Mouse (Mus musculus) megakaryocyte, embryonic 14.5 days (primary cell): Measurements from ENCODE around the gene Smap1. TPM values are rescaled to one million over a fixed set of nuclear protein-coding genes. Genes with fewer than 3 reads are reported as not detected.

Source experiments
- H3K27me3 ChIP-seq: replicated peaks from 2 replicates; pipeline ENCODE3; 2012; ENCODE audit warnings: inconsistent platforms
- H3K36me3 ChIP-seq: replicated peaks from 2 replicates; pipeline ENCODE3; 2012; ENCODE audit warnings: low read length, inconsistent platforms, mixed read lengths
- H3K4me1 ChIP-seq: 2 replicates; pipeline ENCODE4 v1.6.1; 2012; ENCODE audit warnings: inconsistent platforms
- H3K4me3 ChIP-seq: replicated peaks from 2 replicates; pipeline ENCODE3; 2012; ENCODE audit warnings: moderate library complexity, mild to moderate bottlenecking, inconsistent platforms
- H3K9me3 ChIP-seq: 2 replicates; pipeline ENCODE4 v1.6.1; 2012; ENCODE audit warnings: inconsistent platforms
- FLI1 ChIP-seq: IDR thresholded peaks from 2 replicates; pipeline ENCODE4 v1.6.1; 2012; ENCODE audit warnings: low read length, inconsistent platforms, mixed read lengths
- GATA1 ChIP-seq: IDR thresholded peaks from 3 replicates; pipeline ENCODE4 v1.6.1; 2012; ENCODE audit warnings: mixed read lengths, low read length, inconsistent platforms, borderline replicate concordance
- polyA plus RNA-seq: library from polyadenylated mRNA; stranded (reverse); fragments of >175 nt; gene quantifications from 2 replicates; pipeline ENCODE4 v1.2.3, GENCODE M21; 2012; ENCODE audit warnings: low replicate concordance; ENCODE audit not compliant: insufficient read depth

The Smap1 gene
- polyA plus RNA-seq, 1 experiment = 31.9 TPM

DNA sequence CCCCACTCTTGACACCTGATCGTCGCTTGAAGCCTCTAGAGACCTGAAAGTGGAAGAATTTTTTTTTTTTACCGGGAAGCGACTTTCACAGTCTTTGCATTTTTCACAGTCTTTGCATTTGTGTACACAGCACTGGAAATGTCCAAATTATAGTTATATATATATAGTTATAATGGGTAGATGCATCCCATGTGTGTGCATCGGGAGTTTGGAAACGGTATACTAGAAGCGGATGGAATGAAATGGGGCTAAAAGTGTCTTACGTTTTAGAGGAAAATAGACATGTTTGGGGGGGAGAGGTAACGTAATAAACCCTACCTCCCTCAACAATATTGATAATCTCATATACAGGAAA, 390 bp upstream of the Smap1 start:
- TF ChIP-seq GATA1 = no peak
- TF ChIP-seq FLI1 = no peak
- H3K4me3 ChIP-seq = peak overlapping the region; percentile 99

GRCm38 (mm10) chr1:23920275-23920674, 1.8 kb downstream of the Smap1 start:
- H3K4me3 ChIP-seq = peak overlapping the region; percentile 99
- TF ChIP-seq FLI1 (no peak), GATA1 (no peak)
- no peaks in the 10 kb centered on the region for H3K27me3 ChIP-seq
- peaks cover 6% of the 10 kb centered on the region for H3K36me3 ChIP-seq
- peaks cover 72% of the 10 kb centered on the region for H3K4me1 ChIP-seq
- H3K9me3 ChIP-seq = peaks cover 5% of the 10 kb centered on the region

More for the DNA sequence above, 390 bp upstream of the Smap1 start:
- Histone ChIP-seq H3K9me3 (peaks cover 26% of the 10 kb centered on the region), H3K4me1 (peaks cover 50% of the 10 kb centered on the region), H3K36me3 (peaks cover 18% of the 10 kb centered on the region), H3K27me3 (no peaks in the 10 kb centered on the region)

DNA sequence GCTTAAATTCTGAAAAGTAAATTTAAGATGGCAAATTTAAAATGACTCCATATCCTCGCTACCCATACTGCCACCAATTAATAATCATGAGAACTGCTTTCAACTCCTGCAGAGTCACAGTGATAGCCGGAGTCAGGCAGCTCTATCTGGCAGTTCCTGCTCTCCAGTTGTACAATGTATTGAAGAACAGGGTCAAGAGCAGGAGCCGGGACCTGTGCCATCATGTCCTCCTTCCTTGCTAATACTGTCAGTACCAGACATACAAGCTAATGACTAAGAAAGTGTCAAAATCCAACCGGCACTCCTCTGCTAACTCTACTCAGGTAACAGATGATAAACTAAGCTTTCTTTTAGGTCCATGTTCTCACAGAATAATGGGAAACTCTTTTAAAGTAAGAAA, 3.0 kb downstream of the Smap1 start:
- TF ChIP-seq FLI1 = no peak
- TF ChIP-seq GATA1 = no peak
- H3K9me3 ChIP-seq = no peaks in the 10 kb centered on the region
- H3K27me3 ChIP-seq = no peaks in the 10 kb centered on the region
- H3K4me3 ChIP-seq = peak overlapping the region; percentile 84
- H3K4me1 ChIP-seq = peaks cover 79% of the 10 kb centered on the region
- peaks cover 3% of the 10 kb centered on the region for H3K36me3 ChIP-seq

DNA sequence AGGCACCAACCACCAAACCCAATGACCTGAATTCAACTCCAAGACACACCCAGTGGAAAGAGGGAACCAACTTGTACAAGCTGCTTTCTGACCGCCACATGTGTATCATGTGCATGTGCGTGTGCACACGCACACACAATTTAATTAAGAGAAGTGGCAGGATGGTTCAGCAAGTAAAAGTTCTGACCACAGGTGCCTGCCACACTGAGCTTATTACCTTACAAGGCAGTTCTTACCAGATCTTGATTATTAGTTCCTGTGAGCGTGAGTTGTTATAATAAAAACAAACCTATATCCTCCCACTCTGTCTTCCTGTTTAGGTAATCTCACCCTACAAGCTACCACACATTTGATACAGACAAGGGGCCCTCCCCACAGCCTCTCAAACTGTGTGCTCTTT, 6.6 kb downstream of the Smap1 start:
- no peak for TF ChIP-seq GATA1
- TF ChIP-seq FLI1 = no peak

DNA sequence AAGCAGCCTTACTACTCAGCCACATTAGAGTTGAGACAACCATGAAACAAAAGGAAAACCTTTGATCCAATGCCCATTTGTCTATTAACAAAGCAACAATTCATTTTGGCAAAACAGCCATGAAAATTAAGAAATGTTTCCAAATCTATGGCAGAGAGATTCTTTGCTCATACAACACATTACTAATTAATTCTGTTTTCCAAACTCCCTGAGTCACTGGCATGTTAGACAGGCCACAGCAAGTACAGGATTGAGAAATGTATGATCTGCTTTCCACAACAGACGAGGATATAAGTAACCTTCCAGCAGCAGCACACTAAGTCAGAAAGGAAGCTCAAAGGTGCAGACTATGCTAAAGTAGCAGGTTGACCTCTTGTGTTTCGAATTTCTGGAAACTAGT, 9.1 kb downstream of the Smap1 start:
- H3K27me3 ChIP-seq = no peaks in the 10 kb centered on the region
- H3K4me3 ChIP-seq = no peak overlapping the region
- TF ChIP-seq GATA1 (no peak), FLI1 (no peak)
- peaks cover 13% of the 10 kb centered on the region for H3K36me3 ChIP-seq
- H3K4me1 ChIP-seq = peaks cover 85% of the 10 kb centered on the region
- no peaks in the 10 kb centered on the region for H3K9me3 ChIP-seq

More for the DNA sequence above, 6.6 kb downstream of the Smap1 start:
- Histone ChIP-seq H3K36me3 (peaks cover 6% of the 10 kb centered on the region), H3K4me3 (peak overlapping the region; percentile 73), H3K4me1 (peaks cover 94% of the 10 kb centered on the region), H3K9me3 (no peaks in the 10 kb centered on the region), H3K27me3 (no peaks in the 10 kb centered on the region)

- Histone ChIP-seq H3K4me1 (peaks cover 54% of the 10 kb centered on the region), H3K27me3 (no peaks in the 10 kb centered on the region), H3K36me3 (peaks cover 18% of the 10 kb centered on the region), H3K4me3 (no peak overlapping the region), H3K9me3 (no peaks in the 10 kb centered on the region)
- TF ChIP-seq GATA1 (no peak), FLI1 (no peak)
These were observed 16.0 kb downstream of the Smap1 start for GRCm38 (mm10) chr1:23906082-23906481.

- H3K9me3 ChIP-seq = no peaks in the 10 kb centered on the region
- H3K36me3 ChIP-seq = peaks cover 10% of the 10 kb centered on the region
- peak overlapping the region; percentile 19 for H3K4me3 ChIP-seq
- H3K27me3 ChIP-seq = no peaks in the 10 kb centered on the region
- TF ChIP-seq GATA1 (no peak), FLI1 (no peak)
- peaks cover 57% of the 10 kb centered on the region for H3K4me1 ChIP-seq
These were observed 18.8 kb downstream of the Smap1 start for GRCm38 (mm10) chr1:23903340-23903739.

GRCm38 (mm10) chr1:23902736-23903135, 19.4 kb downstream of the Smap1 start:
- Histone ChIP-seq H3K36me3 (peaks cover 11% of the 10 kb centered on the region), H3K27me3 (no peaks in the 10 kb centered on the region), H3K9me3 (no peaks in the 10 kb centered on the region), H3K4me3 (peak overlapping the region; percentile 53), H3K4me1 (peaks cover 58% of the 10 kb centered on the region)
- TF ChIP-seq GATA1 (no peak), FLI1 (no peak)

- H3K9me3 ChIP-seq = no peaks in the 10 kb centered on the region
- TF ChIP-seq FLI1 (no peak), GATA1 (no peak; the same call in 2 of the 3 replicates)
- H3K27me3 ChIP-seq = no peaks in the 10 kb centered on the region
- H3K36me3 ChIP-seq = peaks cover 32% of the 10 kb centered on the region
- H3K4me3 ChIP-seq = peak overlapping the region; percentile 78
- H3K4me1 ChIP-seq = peaks cover 78% of the 10 kb centered on the region
These were observed 22.5 kb downstream of the Smap1 start for GRCm38 (mm10) chr1:23899647-23900020.

GRCm38 (mm10) chr1:23899020-23899646, 23.0 kb downstream of the Smap1 start:
- TF ChIP-seq GATA1 = no peak
- TF ChIP-seq FLI1 = no peak
- Histone ChIP-seq H3K27me3 (no peaks in the 10 kb centered on the region), H3K36me3 (peaks cover 32% of the 10 kb centered on the region), H3K4me1 (peaks cover 81% of the 10 kb centered on the region), H3K4me3 (peak overlapping the region; percentile 33), H3K9me3 (no peaks in the 10 kb centered on the region)

DNA sequence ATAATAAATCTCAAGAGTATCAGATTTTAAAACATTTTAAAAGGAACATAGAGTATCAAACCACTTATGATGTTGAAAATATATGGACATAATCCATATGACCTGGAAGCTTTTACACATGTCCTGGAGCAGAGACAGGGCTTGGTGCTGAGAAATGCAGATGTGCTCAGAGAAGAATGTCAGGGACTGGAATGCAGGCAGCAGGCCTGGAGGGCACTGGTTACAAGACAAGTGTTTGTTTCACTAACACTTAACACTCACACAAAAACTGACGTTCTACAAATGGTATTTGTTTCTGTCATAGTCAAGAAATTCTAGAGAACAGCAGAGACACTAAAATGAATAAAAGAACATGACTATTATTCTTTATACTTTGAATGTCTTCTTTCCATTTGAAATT, 30.0 kb downstream of the Smap1 start:
- no peaks in the 10 kb centered on the region for H3K27me3 ChIP-seq
- peaks cover 31% of the 10 kb centered on the region for H3K36me3 ChIP-seq
- TF ChIP-seq FLI1 = no peak
- no peak for TF ChIP-seq GATA1
- H3K4me3 ChIP-seq = no peak overlapping the region
- H3K4me1 ChIP-seq = peaks cover 44% of the 10 kb centered on the region
- H3K9me3 ChIP-seq = no peaks in the 10 kb centered on the region
